Mouse (Mus musculus): ENCODE results near the gene Ccdc157. TPM values are rescaled to one million over a fixed set of nuclear protein-coding genes. Genes with fewer than 3 reads are reported as not detected.

Ccdc157 gene
- 12.3 and 14.2 TPM in 2 replicates for polyA plus RNA-seq (2012; rRNA removed)

DNA sequence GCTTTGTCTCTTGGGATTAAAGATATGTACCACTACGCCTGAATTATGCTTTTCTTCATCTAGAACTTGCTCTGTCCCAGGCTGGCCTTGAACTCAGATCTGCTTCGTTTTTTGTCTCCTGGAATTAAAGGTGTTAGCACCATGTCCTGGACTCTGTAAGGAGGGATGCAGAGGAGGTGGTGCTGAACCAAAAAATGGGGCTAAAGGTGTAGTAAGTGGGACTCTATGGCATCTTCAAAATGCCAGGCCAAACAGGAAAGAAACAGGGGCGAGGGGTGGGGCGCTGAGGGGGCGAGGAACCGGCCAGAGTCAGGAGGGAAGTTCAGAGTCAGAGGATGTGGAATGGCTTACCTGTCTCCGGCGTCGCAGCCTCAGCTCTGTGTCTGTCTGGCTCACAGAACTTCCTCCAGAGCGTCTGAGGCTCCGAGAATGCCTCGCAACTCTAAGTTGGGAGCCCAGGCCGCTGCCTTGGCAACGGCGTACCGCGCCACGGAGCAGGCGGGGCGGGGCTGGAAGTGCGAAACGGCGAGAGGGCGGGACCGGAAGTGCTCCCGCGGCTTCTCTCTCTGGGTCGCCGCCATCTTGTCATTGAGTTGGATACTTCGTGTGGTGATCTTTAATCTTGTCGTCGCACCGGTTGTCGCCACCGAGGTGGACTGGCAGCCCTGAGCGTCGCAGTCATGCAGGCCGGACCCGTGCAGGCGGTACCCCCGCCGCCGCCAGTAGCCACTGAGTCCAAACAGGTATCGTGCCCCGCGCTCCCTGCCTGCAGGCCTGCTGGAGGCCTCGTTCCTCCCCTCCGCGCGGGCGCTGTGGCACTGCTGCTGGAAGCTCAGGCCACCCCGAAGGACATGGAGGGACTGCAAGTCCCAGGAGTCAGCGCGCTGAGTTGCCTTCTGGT, at the start of gene Ccdc157, which contains the start of gene Sf3a1:
Gene Ccdc157 (minus strand): TSS at position 486 of the 901 bp plus-strand sequence.
Gene Sf3a1 (plus strand): TSS at position 543 of the 901 bp plus-strand sequence.

GRCm38 (mm10) chr11:4186486-4187317, 26.6 kb upstream of the Ccdc157 start, which contains the start of gene Tbc1d10a:
Tbc1d10a (plus strand) TSS chr11:4186789.

DNA sequence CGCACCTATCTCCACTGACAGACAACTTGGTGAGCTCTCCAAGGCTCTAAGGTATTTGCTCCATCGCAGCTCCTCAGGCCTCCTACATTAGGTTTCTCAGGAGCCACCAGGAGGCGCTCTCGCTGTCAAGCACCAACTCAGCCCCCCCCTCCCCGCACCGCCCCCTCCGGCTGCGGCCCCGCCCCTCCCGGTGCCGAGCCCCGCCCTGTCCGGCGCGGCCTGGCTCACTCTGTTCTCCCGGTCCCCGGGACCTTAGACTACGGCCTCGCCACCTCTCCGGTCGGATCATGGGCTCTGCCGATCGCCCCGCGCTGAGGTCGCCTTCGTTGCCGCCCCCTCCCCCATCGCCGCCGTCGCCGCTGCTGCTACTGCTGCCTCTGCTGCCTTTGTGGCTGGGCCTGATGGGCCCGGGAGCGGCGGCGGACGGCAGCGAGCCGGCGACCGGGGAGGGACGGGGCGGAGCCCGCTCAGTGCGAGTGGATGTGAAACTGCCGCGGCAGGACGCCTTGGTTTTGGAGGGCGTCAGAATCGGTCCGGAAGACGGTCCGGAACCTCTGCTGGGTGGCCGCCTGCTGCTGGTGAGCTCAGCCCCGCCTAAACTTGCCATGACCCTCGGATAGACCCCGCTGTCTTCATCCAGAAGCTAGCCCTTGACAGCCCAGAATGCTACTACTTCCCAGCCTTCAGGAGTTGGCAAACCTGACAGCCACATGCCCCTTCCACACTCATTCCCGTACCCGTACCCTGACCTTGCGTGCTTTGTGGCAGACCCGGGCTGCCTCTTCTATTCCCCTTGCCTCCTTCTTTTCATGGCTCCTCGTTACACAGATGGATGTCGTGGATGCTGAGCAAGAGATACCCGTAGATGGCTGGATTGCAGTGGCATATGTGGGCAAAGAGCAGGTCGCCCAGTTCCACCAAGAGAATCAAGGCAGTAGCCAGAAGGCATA, 24.8 kb downstream of the Ccdc157 start, which contains the start of gene Rnf215:
Gene Rnf215 (plus strand): TSS at position 217 of the 950 bp plus-strand sequence.

DNA sequence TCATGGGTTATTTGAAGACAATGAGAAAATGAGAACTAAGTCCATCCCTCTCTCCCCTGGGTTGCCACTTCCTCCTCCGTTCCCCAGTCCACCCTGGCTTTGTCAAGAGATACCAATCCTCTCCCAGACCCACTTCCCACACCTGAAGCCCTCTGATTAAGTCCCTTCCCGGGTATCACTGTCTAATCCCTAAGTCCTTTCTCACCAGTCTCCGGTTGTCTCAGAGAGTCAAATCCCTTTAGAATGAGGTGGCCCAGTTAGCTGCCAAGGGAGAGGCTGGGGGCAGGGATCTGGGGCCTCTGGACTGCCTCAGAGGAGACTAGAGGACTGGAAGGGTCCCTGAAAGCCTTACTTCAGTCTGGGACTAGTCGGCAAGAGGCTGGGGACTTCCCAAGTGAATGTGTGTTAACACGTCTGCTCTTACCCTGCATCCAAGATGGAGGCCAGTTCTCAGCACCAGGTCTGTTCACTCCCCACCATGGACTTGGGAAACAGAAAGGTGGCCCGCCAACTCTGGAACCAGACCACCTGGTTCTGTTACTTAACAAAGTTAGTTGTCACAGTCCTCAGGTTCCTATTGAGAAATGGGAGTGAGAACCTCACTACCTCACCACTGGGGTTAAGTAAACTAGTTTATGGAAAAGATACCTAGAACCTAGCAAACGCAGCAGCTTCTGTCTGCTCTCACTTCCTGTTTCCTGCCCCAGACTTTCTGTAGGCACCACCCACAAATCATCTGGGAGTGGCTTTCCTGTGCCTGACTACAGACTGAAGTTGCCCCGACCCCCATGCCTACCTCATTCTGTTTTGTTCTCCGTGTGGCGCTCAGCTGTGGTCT, 37.1 kb downstream of the Ccdc157 start, which contains the start of gene Sec14l2:
Gene Sec14l2 (minus strand): TSS at position 674 of the 838 bp plus-strand sequence.

DNA sequence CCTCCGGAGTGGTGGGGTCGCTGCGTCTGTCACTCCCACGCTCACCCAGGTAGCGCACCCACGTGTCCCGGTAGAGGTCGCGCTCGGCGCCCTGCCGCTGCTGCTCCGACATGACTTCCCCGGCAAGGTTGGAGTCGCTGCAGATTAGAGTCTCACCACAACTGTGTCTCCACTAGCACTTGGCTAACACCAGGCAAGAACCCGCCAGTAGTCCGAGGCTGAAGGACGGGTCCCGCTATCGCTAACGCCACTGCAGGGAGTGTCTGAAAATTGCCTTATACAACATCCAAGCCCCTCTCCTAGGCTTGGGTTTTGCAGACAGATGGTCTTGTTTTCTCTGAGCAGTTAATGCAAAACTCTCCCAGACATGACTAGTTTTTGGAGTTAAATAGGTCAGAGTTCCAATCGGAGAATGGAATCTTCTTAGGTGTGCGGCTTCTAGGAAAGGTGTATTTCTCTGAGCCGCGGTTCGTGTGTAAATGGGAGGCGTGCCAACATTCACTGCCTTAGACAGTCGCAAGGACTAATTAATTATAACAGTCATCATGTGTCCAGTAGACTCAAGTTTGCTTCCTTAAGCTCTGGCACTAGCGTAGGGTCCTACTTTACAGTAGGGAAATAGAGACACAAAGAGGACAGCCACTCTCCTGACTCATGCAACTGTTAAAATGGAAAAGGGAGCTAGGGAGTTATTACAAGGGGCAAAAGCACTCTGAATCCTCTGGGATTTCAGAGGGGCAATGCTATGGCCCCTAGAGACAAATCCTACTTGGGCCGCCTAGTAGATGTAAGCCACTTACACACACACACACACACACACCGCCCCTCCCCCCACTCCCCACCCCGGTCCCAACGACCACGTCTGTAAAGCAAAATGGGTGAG, 64.7 kb downstream of the Ccdc157 start, which contains the start of gene Mtfp1:
Gene Mtfp1 (minus strand): TSS at position 275 of the 883 bp plus-strand sequence.

Other genes with a start within 250 kb of the Ccdc157 start
- 3.5 and 3.8 TPM in 2 replicates for gene Slc35e4, start 245.6 kb downstream of the Ccdc157 start, polyA plus RNA-seq (2012; rRNA removed)
- 15.7 and 28.7 TPM in 2 replicates for gene Tcn2, start 228.1 kb downstream of the Ccdc157 start, polyA plus RNA-seq (2012; rRNA removed)
- 74.4 and 90.3 TPM in 2 replicates for gene Pes1, start 196.3 kb downstream of the Ccdc157 start, polyA plus RNA-seq (2012; rRNA removed)
- not detected in 2 replicates for gene 4930556J24Rik, start 183.5 kb downstream of the Ccdc157 start, polyA plus RNA-seq (2012; rRNA removed)
- 0.41 and 1.8 TPM in 2 replicates for gene Gal3st1, start 176.7 kb downstream of the Ccdc157 start, polyA plus RNA-seq (2012; rRNA removed)
- 0.06 and 0.17 TPM in 2 replicates for gene Sec14l4, start 128.8 kb downstream of the Ccdc157 start, polyA plus RNA-seq (2012; rRNA removed)
- gene Sec14l3, start 95.5 kb downstream of the Ccdc157 start, polyA plus RNA-seq (2012; rRNA removed): 0.18 TPM in 1 of 2 replicates, not detected in the other
- 5.8 and 6.3 TPM in 2 replicates for gene Mtfp1, start 64.8 kb downstream of the Ccdc157 start, polyA plus RNA-seq (2012; rRNA removed)
- gene Sec14l2, start 36.9 kb downstream of the Ccdc157 start, polyA plus RNA-seq (2012; rRNA removed): 3.9 and 4.1 TPM in 2 replicates
- gene Rnf215, start 25.1 kb downstream of the Ccdc157 start, polyA plus RNA-seq (2012; rRNA removed): 42.2 and 68.5 TPM in 2 replicates
- gene Sf3a1, start 57 bp upstream of the Ccdc157 start, polyA plus RNA-seq (2012; rRNA removed): 86.3 and 86.6 TPM in 2 replicates
- 25.3 and 29.9 TPM in 2 replicates for gene Tbc1d10a, start 26.5 kb upstream of the Ccdc157 start, polyA plus RNA-seq (2012; rRNA removed)
- 1.3 and 1.8 TPM in 2 replicates for gene Castor1, start 57.9 kb upstream of the Ccdc157 start, polyA plus RNA-seq (2012; rRNA removed)
- gene Osm, start 76.1 kb upstream of the Ccdc157 start, polyA plus RNA-seq (2012; rRNA removed): 0.09 and 0.17 TPM in 2 replicates
- 0.08 and 0.11 TPM in 2 replicates for gene Lif, start 97.3 kb upstream of the Ccdc157 start, polyA plus RNA-seq (2012; rRNA removed)